Mouse (Mus musculus) stomach, postnatal 0 days (tissue): ENCODE measurements around the gene Stard5. TPM values are rescaled to one million over a fixed set of nuclear protein-coding genes. Genes with fewer than 3 reads are reported as not detected.

Experiments
- ATAC-seq: fragments of 200-750 bp; cut with Nextera tagmentation; 2 replicates; pipeline ENCODE4 v1.8.0; 2017; ENCODE audit not compliant: low FRiP score, low TSS enrichment
- DNase-seq: peaks from one replicate; pipeline ENCODE4 v3.0.0-alpha.2; 2016; ENCODE audit warnings: low spot score
- H3K27ac ChIP-seq: fragments of 300-500 bp; sonication (generic); replicated peaks from 2 replicates; pipeline ENCODE4 v1.5.1; 2014; ENCODE audit warnings: mild to moderate bottlenecking, control low read depth
- H3K27me3 ChIP-seq: fragments of 300-500 bp; sonication (generic); 2 replicates; pipeline ENCODE4 v1.6.1; 2014; ENCODE audit warnings: low read length; ENCODE audit not compliant: control insufficient read depth, insufficient read depth
- H3K36me3 ChIP-seq: fragments of 300-500 bp; sonication (generic); 2 replicates; pipeline ENCODE4 v1.6.1; 2014; ENCODE audit warnings: low read length, mixed read lengths; ENCODE audit not compliant: control insufficient read depth, insufficient read depth
- H3K4me1 ChIP-seq: fragments of 300-500 bp; sonication (generic); replicated peaks from 2 replicates; pipeline ENCODE4 v1.6.1; 2014; ENCODE audit warnings: antibody characterized with exemption; ENCODE audit not compliant: control insufficient read depth, insufficient read depth
- H3K4me2 ChIP-seq: fragments of 300-500 bp; sonication (generic); replicated peaks from 2 replicates; pipeline ENCODE4 v1.6.1; 2014; ENCODE audit warnings: low read depth, mild to moderate bottlenecking, control low read depth, moderate library complexity
- H3K4me3 ChIP-seq: fragments of 300-500 bp; sonication (generic); 2 replicates; pipeline ENCODE4 v1.5.1; 2014; ENCODE audit warnings: low read depth, low read length, control low read depth
- H3K9ac ChIP-seq: fragments of 300-500 bp; sonication (generic); 2 replicates; pipeline ENCODE4 v1.6.1; 2014; ENCODE audit warnings: mild to moderate bottlenecking, low read length, control low read depth, mixed read lengths
- H3K9me3 ChIP-seq: fragments of 300-500 bp; sonication (generic); 2 replicates; pipeline ENCODE4 v1.6.1; 2016; ENCODE audit warnings: low read length; ENCODE audit not compliant: control insufficient read depth
- CTCF ChIP-seq: IDR thresholded peaks from 2 replicates; pipeline ENCODE4 v1.5.1; 2016; ENCODE audit warnings: antibody characterized with exemption, low read depth, mild to moderate bottlenecking, moderate library complexity
- EP300 ChIP-seq: optimal IDR thresholded peaks from 2 replicates; pipeline ENCODE3; 2016; ENCODE audit warnings: antibody characterized with exemption
- WGBS: fragments of 180-500 bp; shearing (Covaris S2); extraction: QIAGEN DNeasy Blood & Tissue Kit; methylation state at CpG from one replicate; pipeline ENCODE4 v1.1.7; 2014; 5-methylcytosine and 5-hydroxymethylcytosine counted together
- polyA plus RNA-seq: library from polyadenylated mRNA; unstranded; fragments of >200 nt; fragmentation: Nextera tagmentation; extraction: Ambion mirVana; gene quantifications from 2 replicates; pipeline ENCODE4 v1.2.1, GENCODE M21; 2015

Gene Stard5
- polyA plus RNA-seq, 1 experiment from 2014 or later: 34.1 TPM

DNA sequence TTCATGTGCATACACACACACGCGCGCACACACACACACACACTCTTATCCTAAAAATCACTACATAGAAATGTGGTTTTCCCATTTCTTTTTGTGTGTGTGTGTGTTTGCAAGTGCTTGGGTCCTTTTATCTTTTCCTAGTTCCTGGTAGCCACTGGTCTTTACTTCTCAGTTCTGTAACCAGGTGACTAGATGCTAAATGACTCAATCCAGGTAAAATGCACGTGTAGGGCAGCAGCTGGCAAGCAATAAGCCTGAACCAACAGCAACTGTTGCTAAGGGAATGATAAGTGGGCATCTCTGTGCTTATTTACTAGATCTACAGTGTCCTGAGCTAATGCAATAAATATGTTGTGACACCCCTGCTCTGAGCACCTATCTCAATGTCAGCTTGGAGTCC is 4.4 kb upstream of the Stard5 start:
- DNase-seq (no peak), ATAC-seq (peak; percentile 58)
- H3K4me3 ChIP-seq: no peak overlapping the region
- 0 out of 2 replicates have a peak overlapping the region, but pooled peaks have one; percentile 56 for H3K27ac ChIP-seq
- TF ChIP-seq EP300: no peak
- TF ChIP-seq CTCF: no peak
- no peaks in the 10 kb centered on the region for H3K36me3 ChIP-seq
- WGBS: 81% methylated on average over 4 of the region's 4 CpGs
- no peak overlapping the region for H3K9ac ChIP-seq
- H3K4me1 ChIP-seq: 0 out of 2 replicates have a peak, but pooled peaks cover 5% of the 10 kb centered on the region
- no peaks in the 10 kb centered on the region for H3K27me3 ChIP-seq
- no peak overlapping the region for H3K4me2 ChIP-seq
- no peaks in the 10 kb centered on the region for H3K9me3 ChIP-seq

DNA sequence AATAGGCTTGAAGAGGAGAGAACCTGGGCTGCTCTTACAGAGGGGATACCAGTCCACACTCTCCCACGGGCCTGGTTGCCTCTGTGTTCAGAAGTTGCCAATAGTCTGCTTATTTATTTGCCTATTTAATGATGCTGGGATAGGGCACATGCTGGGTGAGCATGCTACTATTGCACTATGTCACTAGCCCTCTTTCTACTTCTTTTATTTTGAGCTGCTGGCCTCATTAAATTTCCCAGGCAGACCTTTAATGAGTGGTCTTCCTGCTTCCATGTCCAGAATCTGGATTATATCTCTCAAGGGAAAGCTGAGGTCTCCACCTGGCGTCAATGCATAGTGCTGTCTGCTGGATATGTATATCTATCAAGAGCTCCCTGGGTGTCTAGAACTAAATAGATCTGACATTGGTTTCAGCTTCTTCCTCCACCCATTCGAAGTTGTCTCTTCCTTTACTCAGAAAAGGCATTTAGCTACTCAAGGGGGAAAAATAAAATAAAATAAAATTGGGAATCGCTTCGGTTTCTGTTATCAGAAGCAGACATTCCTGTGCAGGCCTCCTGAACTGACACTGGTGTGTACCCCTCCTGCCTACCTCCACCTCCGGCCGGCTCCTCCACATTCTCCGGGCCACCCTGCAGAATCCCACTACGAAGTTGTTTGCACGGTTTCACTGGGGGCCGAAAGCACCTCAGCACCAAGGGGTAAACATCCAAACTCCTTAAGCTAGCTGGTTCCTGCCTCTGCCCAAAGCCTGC is 509 bp upstream of the Stard5 start:
- Histone ChIP-seq H3K4me1 (peaks cover 5% of the 10 kb centered on the region; the same call in 1 of the 2 replicates), H3K4me3 (peak overlapping the region; percentile 61), H3K36me3 (no peaks in the 10 kb centered on the region), H3K9ac (peak overlapping the region; percentile 65), H3K4me2 (peak overlapping the region; percentile 71), H3K27ac (peak overlapping the region; percentile 25; the same call in 1 of the 2 replicates), H3K9me3 (no peaks in the 10 kb centered on the region), H3K27me3 (no peaks in the 10 kb centered on the region)
- WGBS: 7% methylated on average over 11 of the region's 11 CpGs
- DNase-seq (no peak), ATAC-seq (no peak)
- no peak for TF ChIP-seq EP300
- TF ChIP-seq CTCF: peak; percentile 55

DNA sequence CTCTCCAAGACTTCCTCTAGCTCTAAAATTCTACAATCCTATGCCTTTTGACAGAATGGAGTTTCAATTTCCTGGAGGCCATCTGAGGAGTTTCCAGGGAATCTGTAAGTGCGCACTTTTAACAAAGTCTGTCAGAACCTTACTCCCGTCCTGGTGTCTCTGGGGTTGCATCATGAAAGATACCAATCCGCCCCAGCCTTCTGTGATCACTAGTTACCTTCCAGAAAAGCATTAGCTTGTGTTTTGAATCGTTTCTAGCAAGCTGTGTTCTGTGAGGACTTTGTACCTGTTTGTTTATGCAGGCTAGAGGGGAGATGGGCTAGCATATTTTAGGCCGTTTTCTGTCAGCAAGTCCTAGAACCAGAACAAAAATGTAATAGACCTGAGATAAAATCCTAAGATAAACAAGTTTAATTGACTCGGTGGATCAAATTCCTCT is 942 bp downstream of the Stard5 start:
- H3K4me2 ChIP-seq: peak overlapping the region; percentile 71
- peaks cover 6% of the 10 kb centered on the region; the same call in 1 of the 2 replicates for H3K36me3 ChIP-seq
- peak overlapping the region; percentile 61 for H3K4me3 ChIP-seq
- WGBS: 28% methylated on average over 6 of the region's 6 CpGs
- DNase-seq (no peak), ATAC-seq (no peak)
- H3K4me1 ChIP-seq: peaks cover 5% of the 10 kb centered on the region; the same call in 1 of the 2 replicates
- no peaks in the 10 kb centered on the region for H3K27me3 ChIP-seq
- H3K9ac ChIP-seq: peak overlapping the region; percentile 83
- H3K9me3 ChIP-seq: no peaks in the 10 kb centered on the region
- no peak for TF ChIP-seq EP300
- TF ChIP-seq CTCF: no peak
- no peak overlapping the region; the same call in 1 of the 2 replicates for H3K27ac ChIP-seq

DNA sequence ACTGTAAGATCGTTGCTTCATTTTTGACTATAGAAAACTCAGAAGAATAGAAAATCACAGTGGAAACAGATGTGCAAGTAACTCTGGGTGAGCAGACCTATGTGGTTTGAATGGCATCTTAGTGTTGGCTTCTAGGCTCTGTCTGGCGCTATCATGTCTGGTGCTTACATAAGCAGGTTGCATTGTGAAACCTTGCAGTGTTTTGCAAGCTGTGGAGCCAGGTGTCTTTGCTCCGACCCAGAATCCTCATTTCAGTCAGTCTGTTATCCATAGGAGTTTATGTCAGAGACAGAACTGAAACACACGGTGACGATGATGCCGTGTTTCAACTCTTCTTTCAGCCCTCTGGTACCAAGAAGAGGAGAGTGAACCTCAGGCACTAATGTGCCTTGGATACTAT is 2.1 kb downstream of the Stard5 start:
- Histone ChIP-seq H3K9ac (no peak overlapping the region), H3K4me3 (no peak overlapping the region), H3K27me3 (no peaks in the 10 kb centered on the region), H3K4me2 (no peak overlapping the region), H3K27ac (no peak overlapping the region), H3K4me1 (peaks cover 5% of the 10 kb centered on the region; the same call in 1 of the 2 replicates), H3K9me3 (no peaks in the 10 kb centered on the region), H3K36me3 (peaks cover 13% of the 10 kb centered on the region)
- TF ChIP-seq CTCF (no peak), EP300 (no peak)
- no peak for DNase-seq
- no peak for ATAC-seq
- WGBS: 65% methylated on average over 6 of the region's 6 CpGs

DNA sequence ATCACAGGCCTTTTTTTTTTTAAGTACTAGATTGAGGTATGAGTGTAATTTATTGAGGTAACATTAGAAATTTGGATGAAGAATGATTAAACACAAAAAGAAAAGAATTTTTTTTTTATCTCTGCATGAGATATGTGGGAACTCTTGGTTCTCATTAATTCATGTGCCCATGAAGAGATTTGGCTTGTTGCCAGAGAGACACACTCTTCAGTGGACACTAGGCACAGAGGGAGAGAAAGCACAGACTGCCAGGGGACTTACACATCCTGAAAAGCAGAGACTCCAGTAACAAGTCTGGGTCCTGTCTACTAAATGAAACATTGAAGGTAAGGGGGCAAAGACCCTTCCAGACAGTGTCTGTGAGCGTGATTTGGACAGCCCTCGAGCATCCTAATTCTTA is 4.0 kb downstream of the Stard5 start:
- H3K4me1 ChIP-seq: peaks cover 5% of the 10 kb centered on the region; the same call in 1 of the 2 replicates
- 97% methylated on average over 2 of the region's 2 CpGs for WGBS

DNA sequence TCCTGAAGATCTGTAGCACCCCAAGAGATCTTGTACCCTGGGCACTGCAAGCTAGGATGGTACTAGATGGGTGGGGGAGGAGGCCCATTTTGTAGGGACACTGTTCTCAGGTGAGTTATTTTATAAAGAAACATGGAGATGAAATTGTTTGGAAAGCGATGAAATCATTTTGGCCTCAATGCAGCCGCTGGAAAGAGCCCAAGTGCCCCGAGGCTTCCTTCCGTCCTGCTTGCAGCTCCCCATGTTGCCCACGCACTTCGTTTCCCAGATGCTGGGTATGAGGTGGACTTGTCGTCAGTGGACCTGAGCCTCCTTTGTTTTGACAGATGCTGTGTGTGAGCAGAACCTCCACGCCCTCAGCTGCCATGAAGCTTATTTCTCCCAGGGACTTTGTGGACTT is 4.7 kb downstream of the Stard5 start:
- no peak overlapping the region for H3K9ac ChIP-seq
- DNase-seq (no peak), ATAC-seq (no peak)
- peaks cover 22% of the 10 kb centered on the region for H3K36me3 ChIP-seq
- H3K4me3 ChIP-seq: no peak overlapping the region
- no peaks in the 10 kb centered on the region for H3K9me3 ChIP-seq
- WGBS: 91% methylated on average over 8 of the region's 8 CpGs
- H3K27me3 ChIP-seq: no peaks in the 10 kb centered on the region
- TF ChIP-seq CTCF: no peak
- no peak for TF ChIP-seq EP300
- no peaks in the 10 kb centered on the region; the same call in 1 of the 2 replicates for H3K4me1 ChIP-seq
- no peak overlapping the region for H3K4me2 ChIP-seq
- no peak overlapping the region for H3K27ac ChIP-seq

More for the DNA sequence above, 4.0 kb downstream of the Stard5 start:
- H3K9ac ChIP-seq: no peak overlapping the region
- H3K27ac ChIP-seq: no peak overlapping the region
- TF ChIP-seq EP300: no peak
- no peak for TF ChIP-seq CTCF
- H3K27me3 ChIP-seq: no peaks in the 10 kb centered on the region
- peaks cover 18% of the 10 kb centered on the region for H3K36me3 ChIP-seq
- H3K4me3 ChIP-seq: no peak overlapping the region
- no peak for DNase-seq
- no peak overlapping the region for H3K4me2 ChIP-seq
- ATAC-seq: no peak
- no peaks in the 10 kb centered on the region for H3K9me3 ChIP-seq
